Mouse (Mus musculus) G1E-ER4 (cell line): ENCODE data around the gene Csnk2b. TPM values are rescaled to one million over a fixed set of nuclear protein-coding genes. Genes with fewer than 3 reads are reported as not detected.

Experiments
- GATA1 ChIP-seq: IDR thresholded peaks from one replicate; pipeline ENCODE4 v1.8.0; 2012; ENCODE audit warnings: low read length, inconsistent platforms
- polyA plus RNA-seq: library from polyadenylated mRNA; stranded (reverse); fragments of >175 nt; gene quantifications from 2 replicates; pipeline ENCODE4 v1.2.3, GENCODE M21; 2012

Gene Csnk2b
- polyA plus RNA-seq, 1 experiment, result 66.1 TPM

DNA sequence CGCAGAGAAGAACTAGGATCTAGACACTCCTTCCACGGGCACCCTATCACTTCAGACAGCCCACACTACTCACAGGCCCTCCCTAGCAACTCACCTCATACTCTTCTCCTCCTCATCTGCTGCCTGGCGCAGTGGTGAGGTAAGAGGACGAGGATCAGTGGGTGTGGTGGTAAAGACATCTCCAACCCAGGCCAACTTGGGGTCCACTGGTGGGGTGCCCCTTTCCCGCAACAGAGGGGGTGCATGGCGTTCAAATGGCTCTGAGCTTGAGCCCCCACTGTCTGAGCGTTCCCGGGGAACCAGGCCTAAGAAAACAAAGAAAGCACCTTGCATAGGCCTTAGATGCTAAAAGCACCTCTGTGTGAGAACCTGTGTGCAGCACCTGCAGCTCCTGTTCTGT, 35.4 kb upstream of the Csnk2b start:
- TF ChIP-seq GATA1, result no peak

DNA sequence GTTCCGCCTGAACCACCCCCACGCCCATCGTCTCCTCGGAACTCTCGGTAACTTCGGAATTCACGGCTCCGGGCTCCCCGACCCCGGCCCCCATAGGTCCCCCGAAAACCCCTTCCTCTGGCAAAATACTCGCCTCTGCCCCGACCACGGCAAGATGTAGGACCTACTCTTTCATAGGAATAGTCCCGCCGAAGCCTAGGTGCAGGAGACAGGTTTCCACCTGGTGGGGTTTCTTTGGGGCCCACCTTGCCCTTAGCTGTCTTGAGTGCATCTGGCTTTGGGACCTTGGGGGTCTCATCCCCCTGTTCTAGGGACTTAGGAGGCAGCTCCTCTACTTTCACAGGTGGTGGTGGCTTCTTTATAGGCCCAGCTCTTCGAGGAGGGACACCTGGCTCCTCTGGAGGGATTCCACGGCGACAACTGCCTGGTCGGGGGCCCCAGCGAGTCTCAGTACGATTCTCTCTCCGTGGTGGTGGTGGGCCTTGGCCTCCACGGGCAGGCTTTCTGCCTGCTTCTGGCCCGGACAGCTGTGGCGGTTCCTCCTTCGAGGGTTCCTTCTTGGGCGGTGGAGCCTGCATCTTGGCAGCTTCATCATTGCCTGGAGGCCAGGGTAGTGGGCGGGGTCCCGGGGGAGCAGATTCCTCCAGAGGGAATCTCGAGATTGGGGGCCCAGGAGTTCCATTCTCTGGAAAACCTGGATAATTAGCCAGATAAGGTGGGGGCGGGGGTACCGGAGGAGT, 34.8 kb upstream of the Csnk2b start:
- TF ChIP-seq GATA1, result no peak

DNA sequence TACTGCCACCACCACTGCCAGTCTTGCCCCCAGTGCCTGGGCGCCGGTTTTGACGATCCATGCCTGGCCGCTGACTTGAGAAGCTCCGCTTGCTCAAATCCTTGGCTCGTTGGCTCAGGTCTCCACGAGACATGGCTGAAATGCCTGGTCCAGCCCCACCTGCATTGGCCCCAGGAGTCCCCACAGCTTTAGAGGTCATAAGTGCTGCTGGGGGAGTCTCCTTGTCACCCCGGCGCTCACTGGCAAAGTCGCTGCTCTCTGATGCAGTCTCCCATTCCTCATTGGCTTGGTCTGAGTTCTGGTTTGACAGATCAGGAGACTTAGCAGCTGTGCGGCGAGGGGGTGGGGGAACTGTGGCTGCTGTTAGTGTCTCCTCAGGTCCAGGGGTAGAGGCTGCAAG, 33.6 kb upstream of the Csnk2b start:
- no peak for TF ChIP-seq GATA1

DNA sequence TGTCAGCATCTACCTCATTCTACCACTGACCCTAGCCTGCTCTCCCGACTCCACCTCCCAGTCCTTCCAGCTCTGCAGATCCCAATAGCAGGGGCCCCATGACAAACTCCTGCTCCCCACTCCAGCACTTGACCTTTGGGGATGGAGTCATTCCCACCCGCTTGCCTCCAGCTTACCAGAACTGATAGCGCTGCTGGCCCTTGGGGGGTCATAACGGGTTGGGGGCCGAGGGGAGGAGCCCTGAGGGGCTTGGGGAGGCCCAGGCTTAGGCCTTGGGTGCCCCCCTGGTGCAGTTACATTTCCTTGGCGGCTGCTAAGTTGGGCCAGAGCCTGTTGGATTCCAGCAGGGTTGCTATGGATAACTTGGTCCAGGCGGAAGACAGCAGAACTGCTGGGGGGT, 32.8 kb upstream of the Csnk2b start:
- no peak for TF ChIP-seq GATA1

DNA sequence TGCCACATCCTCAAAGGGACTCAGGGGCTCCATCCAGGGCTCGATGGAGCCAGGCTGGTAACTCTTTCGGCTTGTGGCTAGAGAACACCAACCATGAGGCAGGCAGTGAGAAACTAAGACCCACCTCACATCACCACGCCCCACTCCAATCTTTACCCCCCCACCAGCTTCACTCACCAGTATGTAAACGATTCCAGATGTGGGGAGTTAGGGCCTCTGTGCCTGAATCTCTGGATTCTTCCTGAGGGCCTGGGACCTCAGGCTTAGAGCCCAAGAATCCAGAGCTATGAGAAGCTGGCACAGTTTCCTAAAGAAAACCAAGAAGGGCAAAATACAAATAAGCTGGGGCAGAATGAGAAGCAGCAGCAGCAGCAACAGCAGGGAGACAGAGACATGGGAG, 32.1 kb upstream of the Csnk2b start:
- no peak for TF ChIP-seq GATA1

DNA sequence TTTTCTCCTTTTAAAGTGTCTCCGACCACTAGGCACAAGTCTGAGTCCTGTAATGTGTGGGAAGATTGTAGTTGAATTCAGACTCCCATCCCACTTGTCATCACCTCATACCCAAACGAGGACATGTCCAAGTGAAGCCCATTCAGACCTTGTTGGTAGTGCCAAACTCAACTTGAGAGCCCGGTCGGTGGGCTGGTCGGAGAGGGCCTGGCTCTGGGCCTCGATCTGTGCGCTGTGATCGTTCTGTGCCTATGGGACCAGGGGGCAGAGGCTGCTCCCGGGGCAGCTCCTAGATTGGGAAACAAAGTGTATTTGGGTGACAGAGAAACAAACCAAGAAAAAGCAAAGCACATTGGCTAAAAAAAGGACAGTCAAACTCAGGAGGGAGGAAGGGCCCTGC, 31.2 kb upstream of the Csnk2b start:
- no peak for TF ChIP-seq GATA1

DNA sequence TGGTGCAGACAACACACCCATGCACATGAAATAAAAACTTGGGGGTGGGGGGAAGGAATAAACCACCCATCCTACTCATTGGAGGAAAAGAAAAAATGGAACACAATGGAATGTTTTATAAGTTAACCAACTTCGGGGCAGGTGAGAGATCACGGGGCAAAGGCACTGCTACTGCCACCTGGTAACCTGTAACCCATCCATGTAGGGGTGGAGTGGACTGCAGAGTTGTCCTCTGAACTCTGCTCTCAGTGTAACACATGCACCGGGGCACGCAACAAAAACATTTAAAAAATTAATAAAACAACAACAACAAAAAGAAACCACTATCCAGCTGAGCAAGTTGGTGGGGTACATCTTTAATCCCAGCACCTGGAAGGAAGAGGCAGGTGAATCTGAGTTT, 30.3 kb upstream of the Csnk2b start:
- no peak for TF ChIP-seq GATA1

DNA sequence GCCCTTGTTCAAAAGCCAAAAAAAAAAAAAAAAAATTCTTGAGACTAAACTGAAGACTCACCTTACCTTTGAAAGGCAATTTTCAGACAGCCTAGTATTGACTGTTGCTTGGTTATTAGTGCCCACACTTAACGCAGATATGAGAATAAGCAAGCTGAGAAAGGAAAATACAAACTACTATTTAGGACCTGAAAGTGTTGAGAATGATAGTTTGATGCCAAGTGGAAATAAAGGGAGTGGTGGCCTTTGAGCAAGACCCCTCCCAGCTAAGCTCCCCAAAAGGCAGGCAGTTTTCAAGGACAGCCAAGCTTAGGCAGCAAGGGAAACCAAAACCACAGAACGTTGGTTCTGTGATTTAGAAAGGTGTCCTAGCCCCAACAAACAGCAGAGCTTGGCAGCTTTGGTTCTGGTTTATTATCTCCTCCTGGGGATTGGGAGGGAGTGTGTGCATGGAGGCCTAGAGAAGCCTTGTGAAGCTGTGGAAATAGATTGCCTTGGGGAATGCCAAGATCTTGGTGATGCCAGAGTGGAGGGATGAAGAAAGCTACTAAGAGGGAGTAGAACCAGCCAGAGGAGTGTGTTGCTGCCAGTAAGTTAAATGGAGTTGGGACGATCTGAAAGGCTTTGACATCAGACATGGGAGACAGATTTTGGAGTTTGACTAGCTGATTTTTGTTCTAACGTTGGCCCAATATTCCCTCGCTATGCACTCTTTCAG, 26.2 kb upstream of the Csnk2b start:
- no peak for TF ChIP-seq GATA1

DNA sequence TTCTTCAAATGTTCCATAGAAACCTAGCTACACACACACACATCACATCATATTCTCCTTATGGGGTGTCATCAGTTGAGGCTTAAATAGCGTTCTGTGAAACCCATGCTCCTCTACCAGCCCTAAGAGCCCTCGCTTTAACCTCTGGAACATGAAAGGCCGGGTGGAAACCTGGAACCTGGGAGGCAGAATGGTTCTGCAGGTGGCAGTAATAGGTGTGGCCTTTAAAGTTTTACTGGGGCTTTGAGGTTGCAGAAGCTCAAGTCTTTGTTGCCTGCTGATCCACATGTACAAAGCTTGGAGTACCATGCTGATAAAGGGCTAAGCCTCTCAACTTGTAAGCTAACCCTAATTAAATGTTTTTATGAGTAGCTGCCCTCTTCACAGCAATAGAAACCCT, 25.5 kb upstream of the Csnk2b start:
- no peak for TF ChIP-seq GATA1

DNA sequence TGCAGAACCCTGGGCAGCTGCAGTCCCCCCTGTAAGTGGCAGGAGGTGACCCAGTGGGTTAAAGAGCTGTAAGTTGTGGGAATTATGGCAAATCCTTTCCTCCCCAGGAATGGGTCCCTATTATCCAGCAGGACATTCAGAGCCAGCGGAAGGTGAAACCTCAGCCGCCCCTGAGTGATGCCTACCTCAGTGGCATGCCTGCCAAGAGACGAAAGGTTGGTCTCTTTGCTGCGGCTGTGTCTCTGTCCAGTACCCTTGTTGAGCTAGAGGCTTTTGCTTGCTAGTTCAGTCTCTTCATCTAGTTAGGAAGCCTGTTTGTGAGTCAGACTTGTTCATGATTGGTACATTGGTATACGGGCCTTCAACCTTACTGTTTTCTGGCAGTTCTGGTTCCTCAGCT, 24.3 kb upstream of the Csnk2b start:
- TF ChIP-seq GATA1, result no peak

DNA sequence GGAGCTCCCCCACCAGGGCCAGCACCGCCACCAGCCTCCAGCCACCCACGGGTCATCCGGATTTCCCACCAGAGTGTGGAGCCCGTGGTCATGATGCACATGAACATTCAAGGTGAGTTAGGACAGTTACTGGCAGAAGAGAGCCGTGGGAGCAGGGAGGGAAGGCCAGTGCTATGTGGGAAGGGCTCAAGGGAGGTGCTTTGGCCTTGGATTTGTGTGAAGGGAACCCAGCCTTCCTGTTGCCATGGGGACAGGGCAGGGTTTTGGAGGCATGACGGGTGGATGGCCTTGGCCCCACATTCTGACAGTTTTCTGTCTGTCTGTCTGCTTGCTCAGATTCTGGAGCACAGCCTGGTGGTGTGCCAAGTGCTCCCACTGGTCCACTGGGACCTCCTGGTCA, 20.1 kb upstream of the Csnk2b start:
- no peak for TF ChIP-seq GATA1

DNA sequence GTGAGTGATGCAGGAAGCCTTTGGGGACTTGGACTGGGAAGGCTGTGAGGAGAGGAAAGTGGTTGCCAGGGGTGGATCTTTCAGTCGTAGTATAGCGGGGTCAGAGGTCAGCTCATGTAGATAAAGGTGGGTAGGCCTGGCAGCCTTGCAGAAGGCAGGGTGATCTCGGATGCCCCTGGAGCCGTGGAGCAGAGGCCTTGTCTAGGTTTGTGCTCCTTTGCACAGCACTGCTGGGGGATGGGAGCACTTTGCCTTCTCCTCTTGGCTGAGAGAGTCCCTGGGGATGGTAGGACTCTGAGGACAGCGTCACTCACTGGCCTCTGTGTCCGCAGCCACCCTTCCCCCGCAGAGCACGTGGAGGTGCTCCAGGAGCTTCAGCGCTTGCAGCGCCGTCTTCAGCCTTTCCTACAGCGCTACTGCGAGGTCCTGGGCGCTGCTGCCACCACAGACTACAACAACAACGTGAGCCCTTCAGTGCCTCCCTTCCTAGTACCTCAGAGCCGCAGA, 18.7 kb upstream of the Csnk2b start:
- TF ChIP-seq GATA1, result no peak

DNA sequence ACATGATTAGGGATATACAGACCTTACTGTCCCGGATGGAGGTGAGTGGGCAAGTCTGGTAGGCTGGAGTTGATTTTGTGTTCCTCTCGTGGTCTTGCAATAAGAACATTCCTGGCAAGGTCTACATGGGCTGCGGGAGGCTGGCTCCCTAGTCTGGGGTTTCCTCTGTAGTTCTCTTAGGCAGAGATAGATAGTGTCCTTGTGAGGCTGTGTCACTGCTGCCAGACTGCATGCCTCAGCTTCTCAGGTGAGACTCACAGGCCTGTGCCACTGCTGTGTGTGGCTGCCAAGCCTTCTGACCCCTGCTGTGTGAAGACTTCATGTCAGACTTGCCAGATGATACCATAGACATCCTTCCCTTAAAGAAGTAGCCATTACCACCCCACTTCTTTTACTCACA, 17.4 kb upstream of the Csnk2b start:
- no peak for TF ChIP-seq GATA1

DNA sequence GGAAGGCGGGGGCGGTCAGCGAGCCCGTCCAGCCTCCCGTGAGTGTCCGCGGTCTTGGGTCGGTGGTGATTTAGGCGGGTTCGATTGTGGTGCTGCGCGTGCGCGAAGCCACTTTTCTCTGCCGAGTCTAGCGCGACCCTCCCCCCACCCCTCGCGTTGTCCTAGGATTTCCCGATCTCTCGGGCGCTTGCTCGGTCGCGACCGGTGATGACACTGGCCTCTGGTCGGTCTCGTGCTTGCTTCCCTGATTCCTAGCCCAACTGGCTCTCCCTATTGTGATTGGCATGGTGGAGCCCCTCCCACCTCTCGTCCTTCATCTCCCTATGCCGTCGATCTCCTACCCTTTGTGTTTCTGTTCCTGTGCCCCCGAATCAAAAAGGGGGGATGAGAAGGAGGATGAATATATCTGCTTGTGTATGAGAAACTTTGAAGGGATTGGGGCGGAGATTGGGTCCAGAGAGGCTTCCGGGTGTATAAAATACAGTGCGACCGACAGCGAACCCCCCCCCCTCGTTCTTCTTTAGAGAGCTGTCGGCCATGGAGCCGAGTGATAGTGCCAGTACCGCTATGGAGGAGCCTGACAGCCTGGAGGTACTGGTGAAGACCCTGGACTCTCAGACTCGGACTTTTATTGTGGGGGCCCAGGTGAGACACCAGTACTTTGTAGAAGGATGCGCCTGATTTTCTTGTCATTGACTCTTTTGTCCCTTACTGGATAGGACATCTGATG, 13.9 kb upstream of the Csnk2b start:
- no peak for TF ChIP-seq GATA1

DNA sequence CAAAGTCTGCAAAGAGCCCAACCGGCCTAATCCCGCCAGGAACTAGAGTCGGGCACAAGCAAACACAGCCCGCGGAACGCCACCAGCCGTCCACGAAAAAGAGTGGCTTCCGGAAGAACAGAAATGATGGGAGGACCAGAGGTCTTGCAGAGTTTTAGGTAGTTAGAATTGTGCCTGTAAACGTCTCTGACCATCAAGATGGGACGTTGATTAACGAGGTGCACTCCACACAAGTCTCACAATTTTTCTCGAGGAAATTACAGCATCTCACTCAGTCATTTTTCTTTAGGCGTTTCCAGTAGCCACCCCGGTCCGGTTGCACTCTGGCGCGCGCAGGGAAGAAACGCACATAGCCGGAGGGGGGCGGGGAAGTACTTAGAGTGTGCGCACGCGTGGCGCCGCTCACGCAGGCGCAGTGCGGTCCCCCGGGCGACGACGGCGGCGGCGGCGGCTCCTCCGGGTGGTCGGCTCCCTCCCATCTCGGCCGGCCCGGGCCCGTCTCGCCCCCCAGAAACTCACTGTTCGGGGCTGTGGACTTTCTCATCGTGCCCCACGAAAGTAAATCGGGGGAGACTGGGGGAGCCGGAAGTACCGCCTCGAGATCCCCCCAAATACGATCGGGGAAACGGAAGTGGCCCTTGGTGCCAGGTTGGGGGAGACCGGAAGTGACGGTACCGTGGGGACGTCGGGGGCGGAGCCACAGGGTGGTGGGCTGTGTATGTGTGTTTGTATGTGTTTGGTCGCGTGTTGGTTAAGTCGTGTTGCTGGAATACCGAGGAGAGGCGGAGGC, 13.1 kb upstream of the Csnk2b start, which contains the start of gene Bag6:
Gene Bag6 (plus strand): TSS at position 378 of the 790 bp plus-strand sequence.
- no peak for TF ChIP-seq GATA1
